Mouse (Mus musculus) midbrain, postnatal 0 days (tissue): ENCODE measurements at regions not wholly inside any gene's neighbourhood (a gene's known extent, or its start where the extent isn't known, plus 50 kb on each side); places are given as distances from the start of the nearest gene placed in this dataset.

Source experiments
- ATAC-seq: fragments of 200-750 bp; cut with Nextera tagmentation; 2 replicates; pipeline ENCODE4 v1.8.0; 2017; ENCODE audit warnings: moderate number of reproducible peaks, mild to moderate bottlenecking, moderate TSS enrichment, moderate library complexity; ENCODE audit not compliant: low FRiP score
- DNase-seq: peaks from one replicate; pipeline ENCODE4 v3.0.0-alpha.2; 2015; ENCODE audit warnings: low spot score
- H3K27ac ChIP-seq: fragments of 300-500 bp; sonication (generic); 2 replicates; pipeline ENCODE4 v1.5.1; 2014; ENCODE audit warnings: low read depth, mild to moderate bottlenecking, low read length, mixed read lengths
- H3K27me3 ChIP-seq: fragments of 300-500 bp; sonication (generic); 2 replicates; pipeline ENCODE4 v1.6.1; 2014; ENCODE audit warnings: low read length, control low read depth, mixed read lengths; ENCODE audit not compliant: insufficient read depth
- H3K36me3 ChIP-seq: fragments of 300-500 bp; sonication (generic); 2 replicates; pipeline ENCODE4 v1.6.1; 2014; ENCODE audit warnings: low read length, control low read depth, mixed read lengths; ENCODE audit not compliant: insufficient read depth
- H3K4me1 ChIP-seq: fragments of 300-500 bp; sonication (generic); 2 replicates; pipeline ENCODE4 v1.6.1; 2014; ENCODE audit warnings: mild to moderate bottlenecking, control low read depth, antibody characterized with exemption, low read length, mixed read lengths; ENCODE audit not compliant: insufficient read depth
- H3K4me2 ChIP-seq: fragments of 300-500 bp; sonication (generic); 2 replicates; pipeline ENCODE4 v1.6.1; 2014; ENCODE audit warnings: low read depth, mild to moderate bottlenecking, low read length, mixed read lengths; ENCODE audit not compliant: poor library complexity, severe bottlenecking
- H3K4me3 ChIP-seq: fragments of 300-500 bp; sonication (generic); 2 replicates; pipeline ENCODE4 v1.5.1; 2014; ENCODE audit warnings: low read depth, mild to moderate bottlenecking, low read length, moderate library complexity
- H3K9ac ChIP-seq: fragments of 300-500 bp; sonication (generic); replicated peaks from 2 replicates; pipeline ENCODE4 v1.6.1; 2014; ENCODE audit warnings: mild to moderate bottlenecking, low read length, moderate library complexity, mixed read lengths; ENCODE audit not compliant: poor library complexity, severe bottlenecking
- H3K9me3 ChIP-seq: fragments of 300-500 bp; sonication (generic); 2 replicates; pipeline ENCODE4 v1.6.1; 2016; ENCODE audit warnings: low read length, control low read depth
- CTCF ChIP-seq: IDR thresholded peaks from 2 replicates; pipeline ENCODE4 v1.5.1; 2016; ENCODE audit warnings: antibody characterized with exemption, mild to moderate bottlenecking
- WGBS: fragments of 180-500 bp; shearing (Covaris S2); extraction: QIAGEN DNeasy Blood & Tissue Kit; methylation state at CpG from one replicate; pipeline ENCODE4 v1.1.7; 2014; 5-methylcytosine and 5-hydroxymethylcytosine counted together

GRCm38 (mm10) chr9:87618238-87618673 lies 112.8 kb downstream of the Tbx18 start:
- Histone ChIP-seq H3K4me1 (no peaks in the 10 kb centered on the region), H3K36me3 (no peaks in the 10 kb centered on the region), H3K9me3 (no peaks in the 10 kb centered on the region), H3K27ac (no peak overlapping the region), H3K4me3 (no peak overlapping the region), H3K9ac (no peak overlapping the region), H3K27me3 (no peaks in the 10 kb centered on the region), H3K4me2 (0 out of 2 replicates have a peak overlapping the region, but pooled peaks have one; percentile 2)
- no peak for DNase-seq
- 35% methylated on average over 7 of the region's 7 CpGs for WGBS
- ATAC-seq = peak; percentile 38; the same call in 1 of the 2 replicates
- no peak for TF ChIP-seq CTCF

GRCm38 (mm10) chr9:87607878-87608631 lies 123.0 kb downstream of the Tbx18 start:
- no peak for ATAC-seq
- TF ChIP-seq CTCF = no peak
- Histone ChIP-seq H3K4me1 (no peaks in the 10 kb centered on the region), H3K27me3 (no peaks in the 10 kb centered on the region), H3K4me3 (no peak overlapping the region), H3K9ac (no peak overlapping the region), H3K4me2 (no peak overlapping the region), H3K27ac (no peak overlapping the region), H3K36me3 (no peaks in the 10 kb centered on the region), H3K9me3 (no peaks in the 10 kb centered on the region)
- 69% methylated on average over 10 of the region's 10 CpGs for WGBS
- no peak for DNase-seq

DNA sequence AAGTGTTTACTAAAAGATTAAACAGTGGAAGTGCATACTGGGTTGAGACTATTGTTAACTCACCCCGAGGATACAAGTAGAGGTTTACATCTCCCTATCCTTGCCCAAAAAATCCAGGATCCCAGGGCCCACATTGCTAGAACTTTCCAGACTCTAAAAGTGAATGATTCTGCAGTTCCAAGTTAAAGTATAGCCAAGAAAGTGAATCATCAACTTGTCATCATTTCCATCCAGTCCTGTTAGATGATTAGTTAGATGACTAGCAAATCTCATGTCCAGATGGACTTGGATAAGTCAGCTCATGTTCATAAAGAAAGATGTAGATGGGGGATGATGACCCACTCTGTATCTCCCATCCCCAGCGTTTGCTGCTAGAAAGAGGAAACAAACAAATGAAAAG lies 155.5 kb downstream of the Tbx18 start:
- Histone ChIP-seq H3K27ac (no peak overlapping the region), H3K27me3 (no peaks in the 10 kb centered on the region), H3K4me3 (no peak overlapping the region), H3K9ac (no peak overlapping the region), H3K36me3 (no peaks in the 10 kb centered on the region), H3K9me3 (no peaks in the 10 kb centered on the region), H3K4me2 (no peak overlapping the region), H3K4me1 (no peaks in the 10 kb centered on the region)
- no peak for ATAC-seq
- WGBS = 68% methylated on average over 2 of the region's 2 CpGs
- TF ChIP-seq CTCF = no peak
- no peak for DNase-seq

DNA sequence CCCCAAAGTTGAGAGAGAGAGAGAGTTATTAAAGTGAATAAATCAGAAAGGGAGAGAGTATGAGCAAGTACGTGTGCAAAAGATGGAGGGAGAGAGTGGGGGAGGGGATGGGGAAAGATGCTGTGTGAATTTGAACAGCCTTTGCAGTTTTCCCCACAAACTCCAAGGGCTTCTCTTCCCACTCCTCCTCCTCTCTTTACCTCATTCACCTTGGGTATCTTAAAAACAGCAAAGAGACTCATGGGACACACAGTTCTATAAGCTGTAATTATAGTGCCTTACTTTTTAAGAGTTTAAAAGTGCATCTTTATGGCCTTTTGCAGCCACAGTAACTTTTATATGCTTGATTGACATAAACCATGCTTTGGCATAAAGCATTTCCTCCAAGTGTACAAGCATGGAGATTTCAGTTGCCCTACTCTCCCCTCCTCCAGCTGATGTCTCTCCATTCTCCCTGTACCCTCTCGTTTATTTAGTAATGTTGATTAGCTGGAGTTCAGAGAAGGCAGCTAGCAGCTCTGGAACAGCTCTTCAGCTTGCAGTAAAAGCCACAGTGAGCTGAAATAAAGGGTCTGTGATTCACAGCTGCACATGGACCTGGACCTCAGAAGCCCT lies 156.7 kb downstream of the Tbx18 start:
- 53% methylated on average over 2 of the region's 2 CpGs for WGBS
- no peak overlapping the region for H3K9ac ChIP-seq
- ATAC-seq = no peak
- no peak overlapping the region for H3K4me3 ChIP-seq
- H3K27me3 ChIP-seq = no peaks in the 10 kb centered on the region
- no peak overlapping the region for H3K27ac ChIP-seq
- H3K4me2 ChIP-seq = no peak overlapping the region
- no peak for TF ChIP-seq CTCF
- DNase-seq = no peak
- no peaks in the 10 kb centered on the region for H3K9me3 ChIP-seq
- no peaks in the 10 kb centered on the region for H3K4me1 ChIP-seq
- H3K36me3 ChIP-seq = no peaks in the 10 kb centered on the region

- H3K4me2 ChIP-seq = no peak overlapping the region
- no peak for TF ChIP-seq CTCF
Observed at GRCm38 (mm10) chr9:87563244-87563643, 167.8 kb downstream of the Tbx18 start.

DNA sequence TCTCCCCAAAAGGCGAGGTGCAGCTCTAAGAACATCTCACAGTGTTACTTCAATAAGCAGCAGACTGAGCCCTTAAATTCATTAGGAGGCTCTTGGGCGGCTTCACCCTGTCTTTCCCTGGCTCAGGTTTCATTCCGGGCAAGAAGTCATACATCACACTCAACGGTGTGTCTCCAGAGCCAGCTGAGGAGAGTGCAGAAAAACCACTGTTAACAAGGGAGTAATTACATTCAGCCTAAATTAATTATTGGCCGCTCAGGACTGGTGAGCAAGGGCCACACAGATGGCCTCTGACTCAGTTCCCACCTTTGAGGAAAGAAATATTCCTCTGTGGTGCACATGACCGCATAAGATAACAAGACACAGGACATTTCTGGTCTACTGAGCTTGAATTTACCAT lies 168.3 kb downstream of the Tbx18 start:
- DNase-seq = no peak
- no peak for TF ChIP-seq CTCF
- no peak for ATAC-seq

More at GRCm38 (mm10) chr9:87563244-87563643, 167.8 kb downstream of the Tbx18 start:
- H3K27me3 ChIP-seq = no peaks in the 10 kb centered on the region
- ATAC-seq (no peak), DNase-seq (no peak)
- H3K36me3 ChIP-seq = no peaks in the 10 kb centered on the region
- no peaks in the 10 kb centered on the region for H3K9me3 ChIP-seq
- H3K27ac ChIP-seq = no peak overlapping the region
- H3K9ac ChIP-seq = no peak overlapping the region
- H3K4me3 ChIP-seq = no peak overlapping the region
- no peaks in the 10 kb centered on the region for H3K4me1 ChIP-seq
- 59% methylated on average over 3 of the region's 3 CpGs for WGBS

More for the DNA sequence above, 168.3 kb downstream of the Tbx18 start:
- Histone ChIP-seq H3K27ac (no peak overlapping the region), H3K4me2 (no peak overlapping the region), H3K9me3 (no peaks in the 10 kb centered on the region), H3K4me3 (no peak overlapping the region), H3K27me3 (no peaks in the 10 kb centered on the region), H3K4me1 (no peaks in the 10 kb centered on the region), H3K9ac (no peak overlapping the region), H3K36me3 (no peaks in the 10 kb centered on the region)
- WGBS = 82% methylated on average over 6 of the region's 6 CpGs
